Mouse (Mus musculus) MEL (cell line): Measurements from ENCODE around the gene Farp1.

Source experiments
- CTCF ChIP-seq, 3 experiments: IDR thresholded peaks in 2 of 3; conservative IDR thresholded peaks in 1 of 3; 2 replicates each; pipeline ENCODE4 v1.5.1; 2011 to 2012; ENCODE audit warnings: low read length in 3 of 3, low read depth in 2 of 3, mild to moderate bottlenecking in 2 of 3, improper control_type of control experiment in 1 of 3, inconsistent platforms in 1 of 3, mixed read lengths in 1 of 3, moderate library complexity in 1 of 3; ENCODE audit not compliant: control insufficient read depth in 1 of 3, insufficient read depth in 1 of 3, poor library complexity in 1 of 3, severe bottlenecking in 1 of 3
- E2F4 ChIP-seq: IDR thresholded peaks from 2 replicates; pipeline ENCODE4 v1.6.1; 2011; ENCODE audit warnings: low read depth, low read length, improper control_type of control experiment, borderline replicate concordance
- EP300 ChIP-seq, 2 experiments: IDR thresholded peaks; 2 replicates each; pipeline ENCODE4 v1.6.1; 2011; ENCODE audit warnings: improper control_type of control experiment in 2 of 2, low read length in 2 of 2, low read depth in 1 of 2, mild to moderate bottlenecking in 1 of 2
- HCFC1 ChIP-seq: IDR thresholded peaks from 2 replicates; pipeline ENCODE4 v1.6.1; 2012; ENCODE audit warnings: low read depth, mild to moderate bottlenecking, inconsistent platforms, low read length, improper control_type of control experiment, moderate library complexity
- MAX ChIP-seq: IDR thresholded peaks from 2 replicates; pipeline ENCODE4 v1.6.1; 2011; ENCODE audit warnings: low read length, improper control_type of control experiment
- MYC ChIP-seq: IDR thresholded peaks from 2 replicates; pipeline ENCODE4 v1.6.1; 2011; ENCODE audit warnings: low read depth, mild to moderate bottlenecking, low read length, improper control_type of control experiment, moderate library complexity
- NRF1 ChIP-seq: IDR thresholded peaks from 2 replicates; pipeline ENCODE4 v1.6.1; 2014; ENCODE audit warnings: low read depth, mild to moderate bottlenecking, inconsistent platforms, low read length, improper control_type of control experiment, moderate library complexity; ENCODE audit not compliant: poor library complexity, insufficient read depth, severe bottlenecking
- POLR2A ChIP-seq, 2 experiments: IDR thresholded peaks; 2 replicates each; pipeline ENCODE4 v1.6.1; 2011 to 2012; ENCODE audit warnings: low read length in 2 of 2, mild to moderate bottlenecking in 2 of 2, control low read depth in 1 of 2, improper control_type of control experiment in 1 of 2, low read depth in 1 of 2, moderate library complexity in 1 of 2; ENCODE audit not compliant: control insufficient read depth in 1 of 2, insufficient read depth in 1 of 2, poor library complexity in 1 of 2
- POLR2AphosphoS2 ChIP-seq: IDR thresholded peaks from 2 replicates; pipeline ENCODE4 v1.6.1; 2011; ENCODE audit warnings: low read length, improper control_type of control experiment
- RCOR1 ChIP-seq: IDR thresholded peaks from 2 replicates; pipeline ENCODE4 v1.6.1; 2012; ENCODE audit warnings: low read depth, mild to moderate bottlenecking, inconsistent platforms, low read length, improper control_type of control experiment
- TBP ChIP-seq: IDR thresholded peaks from 2 replicates; pipeline ENCODE4 v1.8.0; 2011; ENCODE audit warnings: low read depth, low read length, improper control_type of control experiment
- TCF12 ChIP-seq: IDR thresholded peaks from 2 replicates; pipeline ENCODE4 v1.6.1; 2014; ENCODE audit warnings: low read depth, mild to moderate bottlenecking, inconsistent platforms, low read length, improper control_type of control experiment, moderate library complexity
- USF1 ChIP-seq: IDR thresholded peaks from 2 replicates; pipeline ENCODE4 v1.6.1; 2014; ENCODE audit warnings: low read depth, mild to moderate bottlenecking, inconsistent platforms, low read length, improper control_type of control experiment, moderate library complexity
- ZNF384 ChIP-seq: IDR thresholded peaks from 2 replicates; pipeline ENCODE4 v1.6.1; 2012; ENCODE audit warnings: low read depth, mild to moderate bottlenecking, inconsistent platforms, low read length, improper control_type of control experiment

DNA sequence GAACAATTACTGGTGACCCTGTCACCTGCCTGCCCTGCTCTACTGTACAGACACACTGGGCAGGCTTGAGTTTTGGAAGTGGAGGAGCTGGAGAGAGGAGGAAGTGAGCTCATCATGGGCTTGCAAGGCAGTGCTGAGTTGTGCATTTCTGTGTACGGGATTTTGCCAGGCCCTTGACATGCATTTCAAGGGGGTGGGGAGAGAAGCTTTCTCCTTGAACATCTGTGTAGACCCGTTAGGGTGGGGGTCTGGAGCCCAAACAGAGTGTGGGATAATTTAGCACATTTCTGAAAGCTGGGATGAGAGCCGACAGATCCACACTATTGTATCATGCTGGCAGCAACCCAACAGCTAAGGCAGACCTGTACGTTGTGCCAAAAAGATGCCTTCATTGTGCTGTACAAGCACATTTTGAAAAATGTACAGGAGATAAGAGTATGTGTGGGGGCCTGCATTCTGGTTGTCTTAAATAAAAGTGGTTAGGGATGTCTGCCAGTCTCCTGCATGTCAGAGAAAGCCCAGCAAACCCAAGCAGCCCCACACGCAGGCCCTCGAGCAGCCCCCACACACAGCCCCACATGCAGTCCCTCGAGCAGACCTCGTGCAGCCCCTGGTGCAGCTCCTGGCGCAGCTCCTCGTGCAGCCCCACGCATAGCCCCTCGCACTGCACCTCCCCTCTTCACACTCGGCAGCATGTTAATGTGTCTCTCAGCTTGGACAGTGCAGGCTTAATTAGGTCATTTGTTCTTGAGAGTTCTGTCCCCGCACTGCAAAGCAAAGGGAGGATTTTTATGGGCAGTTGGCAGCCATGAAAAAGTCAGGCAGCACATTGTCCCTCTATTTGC is 27.5 kb downstream of the Farp1 start:
- TF ChIP-seq CTCF (IDR thresholded peaks at IDR 0.05 in 2 of 3, conservative IDR thresholded peaks at IDR 0.05 in 1 of 3; ENCODE audit: control insufficient read depth in 1 of 3, insufficient read depth in 1 of 3, low read depth in 2 of 3, low read length in 3 of 3, poor library complexity in 1 of 3, severe bottlenecking in 1 of 3) (no peak), USF1 (no peak), ZNF384 (no peak), POLR2A (IDR thresholded peaks at IDR 0.05; ENCODE audit: control insufficient read depth in 1 of 2, insufficient read depth in 1 of 2, low read depth in 1 of 2, low read length in 2 of 2, poor library complexity in 1 of 2) (no peak), MYC (no peak), POLR2AphosphoS2 (no peak), NRF1 (no peak), MAX (no peak), TBP (no peak), RCOR1 (no peak), E2F4 (no peak), HCFC1 (no peak), TCF12 (no peak), EP300 (IDR thresholded peaks at IDR 0.05; ENCODE audit: low read depth in 1 of 2, low read length in 2 of 2) (no peak)
